Mouse (Mus musculus) CH12.LX (cell line): ENCODE data around the gene Cacna1a. TPM values are rescaled to one million over a fixed set of nuclear protein-coding genes. Genes with fewer than 3 reads are reported as not detected.

ENCODE experiments used
- DNase-seq: peaks from one replicate; pipeline ENCODE4 v3.0.0-alpha.2; 2013; ENCODE audit errors: extremely low read depth
- H3K27ac ChIP-seq: 2 replicates; pipeline ENCODE4 v1.5.1; 2012; ENCODE audit warnings: low read depth, mild to moderate bottlenecking, control low read depth, moderate library complexity; ENCODE audit not compliant: insufficient read depth
- H3K27me3 ChIP-seq: replicated peaks from 2 replicates; pipeline ENCODE3; 2012; ENCODE audit warnings: inconsistent platforms
- H3K36me3 ChIP-seq, 2 experiments: replicated peaks in 1 of 2; 2 replicates each; pipeline versions ENCODE3 to v1.6.1; 2012; ENCODE audit warnings: inconsistent platforms in 1 of 2, low read length in 1 of 2, mild to moderate bottlenecking in 1 of 2, mixed read lengths in 1 of 2, moderate library complexity in 1 of 2; ENCODE audit not compliant: control insufficient read depth in 1 of 2, insufficient read depth in 1 of 2
- H3K4me1 ChIP-seq, 2 experiments: 2 replicates each; pipeline ENCODE4 v1.6.1; 2012; ENCODE audit warnings: inconsistent platforms in 1 of 2, moderate library complexity in 1 of 2; ENCODE audit not compliant: insufficient read depth in 2 of 2, control insufficient read depth in 1 of 2
- H3K4me2 ChIP-seq: 2 replicates; pipeline ENCODE4 v1.6.1; 2012; ENCODE audit warnings: low read depth, mild to moderate bottlenecking, control low read depth; ENCODE audit not compliant: poor library complexity, insufficient read depth, severe bottlenecking
- H3K4me3 ChIP-seq, 3 experiments: fragments of 150-350 bp in 1 of 3; sonication (generic) in 1 of 3; replicated peaks in 1 of 3; 2 replicates each; pipeline versions ENCODE3 to v1.5.1; 2011 to 2012; ENCODE audit warnings: low read depth in 2 of 3, low read length in 2 of 3, mild to moderate bottlenecking in 2 of 3, moderate library complexity in 2 of 3, control low read depth in 1 of 3, improper control_type of control experiment in 1 of 3, inconsistent platforms in 1 of 3, mixed read lengths in 1 of 3; ENCODE audit not compliant: poor library complexity in 1 of 3
- H3K79me2 ChIP-seq: replicated peaks from 2 replicates; pipeline ENCODE4 v1.6.1; 2012; ENCODE audit warnings: mild to moderate bottlenecking, moderate library complexity; ENCODE audit not compliant: control insufficient read depth, poor library complexity, insufficient read depth, severe bottlenecking; ENCODE audit errors: extremely low read depth
- H3K9ac ChIP-seq: 2 replicates; pipeline ENCODE4 v1.6.1; 2012; ENCODE audit warnings: low read depth, mild to moderate bottlenecking, control low read depth, moderate library complexity; ENCODE audit not compliant: insufficient read depth
- H3K9me3 ChIP-seq: replicated peaks from 2 replicates; pipeline ENCODE3; 2012; ENCODE audit warnings: low read length, inconsistent platforms, mixed read lengths
- CHD2 ChIP-seq: IDR thresholded peaks from 2 replicates; pipeline ENCODE4 v1.6.1; 2011; ENCODE audit warnings: low read length, improper control_type of control experiment
- ELF1 ChIP-seq: IDR thresholded peaks from 2 replicates; pipeline ENCODE4 v1.6.1; 2014; ENCODE audit warnings: low read depth, mild to moderate bottlenecking, inconsistent platforms, low read length, improper control_type of control experiment
- EP300 ChIP-seq: IDR thresholded peaks from 2 replicates; pipeline ENCODE4 v1.6.1; 2011; ENCODE audit warnings: low read length, improper control_type of control experiment
- ETS1 ChIP-seq: conservative IDR thresholded peaks from 2 replicates; pipeline ENCODE4 v1.6.1; 2012; ENCODE audit warnings: low read depth, mild to moderate bottlenecking, inconsistent platforms, low read length, improper control_type of control experiment, moderate library complexity
- GABPA ChIP-seq: IDR thresholded peaks from 2 replicates; pipeline ENCODE4 v1.6.1; 2012; ENCODE audit warnings: low read depth, low read length, improper control_type of control experiment, inconsistent platforms; ENCODE audit not compliant: insufficient replicate concordance
- HCFC1 ChIP-seq: IDR thresholded peaks from 2 replicates; pipeline ENCODE4 v1.6.1; 2012; ENCODE audit warnings: low read depth, mild to moderate bottlenecking, inconsistent platforms, low read length, improper control_type of control experiment
- IRF4 ChIP-seq: IDR thresholded peaks from 2 replicates; pipeline ENCODE4 v1.6.1; 2014; ENCODE audit warnings: low read depth, mild to moderate bottlenecking, inconsistent platforms, low read length, improper control_type of control experiment
- JUN ChIP-seq: IDR thresholded peaks from 2 replicates; pipeline ENCODE4 v1.6.1; 2011; ENCODE audit warnings: low read depth, mild to moderate bottlenecking, low read length, improper control_type of control experiment, moderate library complexity; ENCODE audit not compliant: insufficient read depth
- JUND ChIP-seq: conservative IDR thresholded peaks from 2 replicates; pipeline ENCODE4 v1.6.1; 2011; ENCODE audit warnings: low read depth, low read length, improper control_type of control experiment
- KAT2A ChIP-seq: IDR thresholded peaks from 2 replicates; pipeline ENCODE4 v1.6.1; 2012; ENCODE audit warnings: low read length, improper control_type of control experiment, inconsistent platforms; ENCODE audit not compliant: insufficient replicate concordance
- MAX ChIP-seq: IDR thresholded peaks from 2 replicates; pipeline ENCODE4 v1.6.1; 2011; ENCODE audit warnings: low read length, improper control_type of control experiment
- MEF2A ChIP-seq: IDR thresholded peaks from 2 replicates; pipeline ENCODE4 v1.6.1; 2014; ENCODE audit warnings: low read depth, mild to moderate bottlenecking, inconsistent platforms, low read length, improper control_type of control experiment, borderline replicate concordance
- MYC ChIP-seq: IDR thresholded peaks from 2 replicates; pipeline ENCODE4 v1.6.1; 2011; ENCODE audit warnings: low read depth, mild to moderate bottlenecking, improper control_type of control experiment, low read length
- NELFE ChIP-seq: IDR thresholded peaks from 2 replicates; pipeline ENCODE4 v1.6.1; 2011; ENCODE audit warnings: low read depth, low read length, improper control_type of control experiment
- NRF1 ChIP-seq: IDR thresholded peaks from 2 replicates; pipeline ENCODE4 v1.6.1; 2014; ENCODE audit warnings: low read depth, mild to moderate bottlenecking, inconsistent platforms, low read length, improper control_type of control experiment, moderate library complexity
- POLR2A ChIP-seq: IDR thresholded peaks from 2 replicates; pipeline ENCODE4 v1.6.1; 2011; ENCODE audit warnings: low read depth, mild to moderate bottlenecking, improper control_type of control experiment, low read length
- TBP ChIP-seq: conservative IDR thresholded peaks from 2 replicates; pipeline ENCODE4 v1.6.1; 2011; ENCODE audit warnings: low read depth, low read length, improper control_type of control experiment
- TCF12 ChIP-seq: IDR thresholded peaks from 2 replicates; pipeline ENCODE4 v1.6.1; 2014; ENCODE audit warnings: low read depth, mild to moderate bottlenecking, inconsistent platforms, low read length, improper control_type of control experiment
- UBTF ChIP-seq: IDR thresholded peaks from 2 replicates; pipeline ENCODE4 v1.6.1; 2012; ENCODE audit warnings: low read depth, mild to moderate bottlenecking, inconsistent platforms, low read length, improper control_type of control experiment, moderate library complexity
- dilution Hi-C: fragments of 300-500 bp; cut with MboI; formaldehyde crosslinking; loops from 2 replicates; pipeline ENCODE4 v1.14.3; 2020; ENCODE audit warnings: low sequenced_read_pairs; ENCODE audit not compliant: extremely low pct_unique_long_range_greater_than_20kb, extremely low pct_ligation_motif_present
- in situ Hi-C: fragments of 300-500 bp; cut with MboI; formaldehyde crosslinking; loops from 3 replicates; pipeline ENCODE4 v1.14.3; 2019; ENCODE audit warnings: low sequenced_read_pairs, low pct_ligation_motif_present, low pct_unique_long_range_greater_than_20kb, mixed read lengths
- polyA plus RNA-seq: library from polyadenylated mRNA; unstranded; fragments of >175 nt; gene quantifications from 2 replicates; pipeline ENCODE4 v1.2.1, GENCODE M21; 2012; ENCODE audit warnings: low read depth; ENCODE audit not compliant: insufficient read length
- total RNA-seq, 2 experiments: library from RNA; depleted of rRNA; stranded (reverse); fragments of 300-350 nt in 1 of 2; fragments of >200 nt in 1 of 2; gene quantifications; 2 replicates each; pipeline ENCODE4 v1.2.3; 2012 to 2014

Cacna1a gene
- total and polyA plus RNA-seq, 3 experiments, result 2.6 to 9.4 (median 6.9) TPM

DNA sequence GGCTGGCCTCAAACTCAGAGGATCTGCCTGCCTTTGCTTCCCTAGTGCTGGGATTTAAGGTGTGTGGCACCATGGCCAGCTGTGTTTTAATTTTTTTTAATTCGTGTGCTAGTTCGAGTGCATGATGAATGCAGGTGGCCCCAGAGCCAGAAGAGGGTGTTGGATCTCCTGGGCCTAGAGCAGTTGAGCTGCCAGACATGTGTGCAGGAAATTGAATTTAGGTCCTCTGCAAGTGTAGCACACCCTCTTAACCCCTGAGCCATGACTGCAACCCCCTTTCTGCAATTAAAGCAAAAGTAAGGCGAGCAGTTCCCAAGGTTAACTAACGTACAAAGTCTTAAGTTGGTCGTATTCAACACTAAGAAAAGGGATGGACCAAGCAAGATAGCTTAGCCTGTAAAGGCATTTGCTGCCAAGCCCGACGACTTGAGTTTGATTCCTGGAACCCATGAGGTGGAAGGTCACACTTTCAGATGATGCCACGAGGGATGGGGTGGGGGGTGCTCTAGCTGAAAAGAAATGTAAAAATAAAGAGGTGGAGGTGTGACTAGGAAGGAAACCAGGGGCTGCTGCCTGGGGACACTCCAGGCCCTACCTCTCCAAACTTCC lies 249.8 kb downstream of the Cacna1a start:
- DNase-seq, result no peak
- H3K27ac ChIP-seq, result no peak overlapping the region; the same call in 1 of the 2 replicates

GRCm38 (mm10) chr8:84638555-84639161 lies 250.4 kb downstream of the Cacna1a start:
- H3K9ac ChIP-seq, result peak overlapping the region; percentile 89
- peaks cover 0 to 22% of the 10 kb centered on the region in 2 experiments for H3K36me3 ChIP-seq
- peaks cover 11 to 31% of the 10 kb centered on the region in 2 experiments for H3K4me1 ChIP-seq
- peak overlapping the region; percentile 78 for H3K4me2 ChIP-seq
- no peak for TF ChIP-seq GABPA
- TF ChIP-seq MYC, result 0 out of 2 replicates have a peak, but pooled peaks have one; percentile 23
- no peak; the same call in 1 of the 2 replicates for TF ChIP-seq TCF12
- no peak for TF ChIP-seq KAT2A
- TF ChIP-seq NRF1, result 0 out of 2 replicates have a peak, but pooled peaks have one; percentile 24
- TF ChIP-seq POLR2A, result peak; percentile 53
- TF ChIP-seq CHD2, result no peak
- no peak for TF ChIP-seq JUND
- no peak for TF ChIP-seq IRF4
- TF ChIP-seq EP300, result no peak
- TF ChIP-seq MAX, result no peak; the same call in 1 of the 2 replicates
- TF ChIP-seq UBTF, result no peak
- TF ChIP-seq JUN, result no peak
- TF ChIP-seq MEF2A, result no peak
- TF ChIP-seq ETS1, result no peak
- 0 out of 2 replicates have a peak, but pooled peaks have one; percentile 3 for TF ChIP-seq NELFE
- TF ChIP-seq ELF1, result no peak
- TF ChIP-seq TBP, result no peak
- H3K27me3 ChIP-seq, result peaks cover 2% of the 10 kb centered on the region
- no peaks in the 10 kb centered on the region for H3K79me2 ChIP-seq
- dilution Hi-C loops, result no loop called here
- peak overlapping the region; percentile 61 for H3K27ac ChIP-seq
- peak overlapping the region; percentile 57 to 85 (median 64) for H3K4me3 ChIP-seq
- no peaks in the 10 kb centered on the region for H3K9me3 ChIP-seq
- DNase-seq, result no peak
- in situ Hi-C loops, result no loop called here

More for the DNA sequence above, 249.8 kb downstream of the Cacna1a start:
- H3K27me3 ChIP-seq, result peaks cover 2% of the 10 kb centered on the region
- H3K4me1 ChIP-seq, result peaks cover 11 to 29% of the 10 kb centered on the region in 2 experiments
- H3K4me3 ChIP-seq, result peak overlapping the region; percentile 31 to 85 (median 64)
- TF ChIP-seq MYC (0 out of 2 replicates have a peak, but pooled peaks have one; percentile 29), HCFC1 (no peak), IRF4 (no peak)
- peak overlapping the region; percentile 78 for H3K4me2 ChIP-seq
- H3K79me2 ChIP-seq, result no peaks in the 10 kb centered on the region
- H3K9me3 ChIP-seq, result no peaks in the 10 kb centered on the region
- H3K9ac ChIP-seq, result peak overlapping the region; percentile 89
- in situ Hi-C loops (no loop called here), dilution Hi-C loops (no loop called here)
- peaks cover 0 to 29% of the 10 kb centered on the region in 2 experiments for H3K36me3 ChIP-seq
